Mouse (Mus musculus) midbrain, embryonic 12.5 days (tissue): ENCODE results near the gene Ccdc85c. TPM values are rescaled to one million over a fixed set of nuclear protein-coding genes. Genes with fewer than 3 reads are reported as not detected.

Source experiments
- ATAC-seq: fragments of 200-750 bp; cut with Nextera tagmentation; 2 replicates; pipeline ENCODE4 v1.8.0; 2017; ENCODE audit warnings: low read depth, moderate TSS enrichment, moderate library complexity; ENCODE audit not compliant: low FRiP score
- H3K27ac ChIP-seq: fragments of 300-500 bp; sonication (generic); replicated peaks from 2 replicates; pipeline ENCODE4 v1.5.1; 2016; ENCODE audit warnings: mild to moderate bottlenecking
- H3K27me3 ChIP-seq: fragments of 300-500 bp; sonication (generic); 2 replicates; pipeline ENCODE4 v1.6.1; 2016; ENCODE audit warnings: mild to moderate bottlenecking
- H3K36me3 ChIP-seq: fragments of 300-500 bp; sonication (generic); 2 replicates; pipeline ENCODE4 v1.6.1; 2016
- H3K4me1 ChIP-seq: fragments of 300-500 bp; sonication (generic); 2 replicates; pipeline ENCODE4 v1.6.1; 2016
- H3K4me2 ChIP-seq: fragments of 300-500 bp; sonication (generic); replicated peaks from 2 replicates; pipeline ENCODE4 v1.6.1; 2016; ENCODE audit warnings: mild to moderate bottlenecking, moderate library complexity
- H3K4me3 ChIP-seq: fragments of 300-500 bp; sonication (generic); 2 replicates; pipeline ENCODE4 v1.5.1; 2016; ENCODE audit warnings: mild to moderate bottlenecking
- H3K9ac ChIP-seq: fragments of 300-500 bp; sonication (generic); replicated peaks from 2 replicates; pipeline ENCODE4 v1.6.1; 2016; ENCODE audit warnings: mild to moderate bottlenecking, moderate library complexity
- H3K9me3 ChIP-seq: fragments of 300-500 bp; sonication (generic); 2 replicates; pipeline ENCODE4 v1.6.1; 2016; ENCODE audit warnings: mild to moderate bottlenecking
- WGBS: fragments of 180-500 bp; shearing (Covaris S2); methylation state at CpG from one replicate; pipeline ENCODE4 v1.1.7; 2016; 5-methylcytosine and 5-hydroxymethylcytosine counted together
- polyA plus RNA-seq: library from polyadenylated mRNA; unstranded; fragments of >200 nt; fragmentation: Nextera tagmentation; extraction: Ambion mirVana; gene quantifications from 2 replicates; pipeline ENCODE4 v1.2.1, GENCODE M21; 2016

Ccdc85c gene
- polyA plus RNA-seq, 1 experiment from 2014 or later = 17.0 TPM

GRCm38 (mm10) chr12:108292419-108292818, 17.2 kb upstream of the Ccdc85c start:
- peak overlapping the region; percentile 52; the same call in 1 of the 2 replicates for H3K27ac ChIP-seq
- H3K4me1 ChIP-seq = peaks cover 13% of the 10 kb centered on the region
- H3K27me3 ChIP-seq = no peaks in the 10 kb centered on the region
- no peaks in the 10 kb centered on the region for H3K9me3 ChIP-seq
- ATAC-seq = peak; percentile 80
- H3K36me3 ChIP-seq = no peaks in the 10 kb centered on the region
- peak overlapping the region; percentile 45 for H3K4me2 ChIP-seq
- no peak overlapping the region for H3K4me3 ChIP-seq
- no peak overlapping the region; the same call in 1 of the 2 replicates for H3K9ac ChIP-seq
- 8% methylated on average over 9 of the region's 9 CpGs for WGBS

DNA sequence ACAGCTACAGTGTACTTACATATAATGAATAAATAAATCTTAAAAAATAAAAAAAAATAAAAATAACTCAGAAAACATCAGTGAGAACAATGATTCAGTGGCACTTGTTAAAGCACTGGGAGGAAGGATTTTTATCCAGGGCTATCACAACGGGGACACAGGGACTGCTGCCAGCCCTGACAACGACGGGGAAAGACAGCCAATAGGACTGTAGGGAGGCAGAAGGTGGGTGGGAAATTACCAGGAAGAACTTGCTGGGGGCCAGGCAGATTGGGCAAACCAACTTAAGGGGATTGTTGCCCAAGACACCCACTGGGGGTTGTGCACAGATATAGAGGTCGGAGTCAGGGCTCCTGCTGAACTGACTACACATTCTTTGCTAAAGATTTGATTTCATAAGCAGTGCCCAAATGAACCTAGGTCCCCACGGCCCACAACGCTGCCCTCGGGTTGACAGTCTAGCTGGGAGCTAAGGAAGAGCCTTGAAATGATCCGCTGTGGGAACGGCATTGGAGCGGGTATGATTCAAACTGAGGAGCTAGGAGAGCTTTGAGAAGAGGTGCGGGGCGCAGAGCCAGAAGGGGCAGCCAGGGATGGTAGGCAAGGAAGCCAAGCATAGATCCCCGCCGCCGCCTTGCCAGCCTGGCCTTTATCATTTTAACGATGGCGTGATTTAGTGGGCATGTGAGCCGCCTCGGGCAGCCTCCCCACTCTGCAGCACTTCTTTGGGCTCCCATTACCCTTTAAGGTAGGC, 13.1 kb upstream of the Ccdc85c start:
- peaks cover 35% of the 10 kb centered on the region for H3K4me1 ChIP-seq
- 82% methylated on average over 19 of the region's 19 CpGs for WGBS

GRCm38 (mm10) chr12:108287011-108287410, 11.8 kb upstream of the Ccdc85c start:
- ATAC-seq = no peak
- 90% methylated on average over 8 of the region's 8 CpGs for WGBS
- H3K27ac ChIP-seq = no peak overlapping the region
- no peaks in the 10 kb centered on the region for H3K36me3 ChIP-seq
- H3K27me3 ChIP-seq = no peaks in the 10 kb centered on the region
- H3K9me3 ChIP-seq = 0 out of 2 replicates have a peak, but pooled peaks cover 2% of the 10 kb centered on the region
- peaks cover 25% of the 10 kb centered on the region for H3K4me1 ChIP-seq
- H3K4me2 ChIP-seq = no peak overlapping the region
- H3K4me3 ChIP-seq = no peak overlapping the region
- no peak overlapping the region for H3K9ac ChIP-seq

More for the DNA sequence above, 13.1 kb upstream of the Ccdc85c start:
- Histone ChIP-seq H3K4me2 (no peak overlapping the region), H3K9ac (no peak overlapping the region), H3K9me3 (0 out of 2 replicates have a peak, but pooled peaks cover 2% of the 10 kb centered on the region), H3K27ac (no peak overlapping the region), H3K27me3 (no peaks in the 10 kb centered on the region), H3K36me3 (no peaks in the 10 kb centered on the region), H3K4me3 (no peak overlapping the region)
- no peak for ATAC-seq

DNA sequence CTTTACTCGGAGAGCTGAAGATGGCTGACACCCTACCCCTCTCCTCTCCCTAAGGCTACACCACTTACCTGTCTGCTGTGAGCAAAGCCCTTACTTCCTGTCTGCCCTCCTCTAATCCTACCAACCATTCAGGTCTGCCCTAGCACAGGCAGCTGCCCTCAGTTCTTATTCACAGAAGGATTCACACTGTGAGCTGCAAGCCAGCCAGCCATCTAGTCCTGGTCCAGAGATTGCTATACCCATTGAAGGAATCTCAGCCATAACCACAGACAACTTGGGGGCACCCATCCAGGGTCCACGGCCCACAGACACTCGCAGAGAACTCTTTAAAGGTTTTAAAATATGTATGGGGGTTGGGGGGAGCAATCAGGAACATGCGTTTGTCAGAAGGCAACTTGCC, 11.2 kb upstream of the Ccdc85c start:
- ATAC-seq = no peak
- Histone ChIP-seq H3K4me3 (no peak overlapping the region), H3K9me3 (0 out of 2 replicates have a peak, but pooled peaks cover 2% of the 10 kb centered on the region), H3K9ac (no peak overlapping the region), H3K4me2 (peak overlapping the region; percentile 46; the same call in 1 of the 2 replicates), H3K36me3 (no peaks in the 10 kb centered on the region), H3K27ac (peak overlapping the region; percentile 88), H3K27me3 (no peaks in the 10 kb centered on the region), H3K4me1 (peaks cover 22% of the 10 kb centered on the region)
- 77% methylated on average over 4 of the region's 4 CpGs for WGBS

GRCm38 (mm10) chr12:108285225-108286011, 10.2 kb upstream of the Ccdc85c start:
- H3K4me1 ChIP-seq = peaks cover 22% of the 10 kb centered on the region
- peak; percentile 79 for ATAC-seq
- WGBS = 28% methylated on average over 11 of the region's 11 CpGs
- peak overlapping the region; percentile 37; the same call in 1 of the 2 replicates for H3K9ac ChIP-seq
- H3K36me3 ChIP-seq = no peaks in the 10 kb centered on the region
- H3K27ac ChIP-seq = peak overlapping the region; percentile 88
- H3K4me3 ChIP-seq = peak overlapping the region; percentile 12; the same call in 1 of the 2 replicates
- H3K27me3 ChIP-seq = no peaks in the 10 kb centered on the region
- 0 out of 2 replicates have a peak, but pooled peaks cover 2% of the 10 kb centered on the region for H3K9me3 ChIP-seq
- peak overlapping the region; percentile 46 for H3K4me2 ChIP-seq

GRCm38 (mm10) chr12:108284455-108285224, 9.4 kb upstream of the Ccdc85c start:
- 26% methylated on average over 14 of the region's 14 CpGs for WGBS
- peaks cover 22% of the 10 kb centered on the region for H3K4me1 ChIP-seq
- H3K9me3 ChIP-seq = 0 out of 2 replicates have a peak, but pooled peaks cover 2% of the 10 kb centered on the region
- peak overlapping the region; percentile 88 for H3K27ac ChIP-seq
- no peaks in the 10 kb centered on the region for H3K27me3 ChIP-seq
- ATAC-seq = peak; percentile 68
- H3K4me3 ChIP-seq = no peak overlapping the region
- no peak overlapping the region for H3K9ac ChIP-seq
- no peaks in the 10 kb centered on the region for H3K36me3 ChIP-seq
- H3K4me2 ChIP-seq = peak overlapping the region; percentile 46

- Histone ChIP-seq H3K36me3 (no peaks in the 10 kb centered on the region), H3K27ac (peak overlapping the region; percentile 95), H3K4me3 (0 out of 2 replicates have a peak overlapping the region, but pooled peaks have one; percentile 86), H3K27me3 (peaks cover 5% of the 10 kb centered on the region; the same call in 1 of the 2 replicates), H3K4me2 (peak overlapping the region; percentile 99), H3K4me1 (peaks cover 43% of the 10 kb centered on the region), H3K9me3 (no peaks in the 10 kb centered on the region), H3K9ac (peak overlapping the region; percentile 84; the same call in 1 of the 2 replicates)
- 31% methylated on average over 15 of the region's 15 CpGs for WGBS
- no peak for ATAC-seq
These were observed 3.1 kb upstream of the Ccdc85c start for GRCm38 (mm10) chr12:108278221-108278918.

GRCm38 (mm10) chr12:108277341-108277841, 2.2 kb upstream of the Ccdc85c start:
- WGBS = 0% methylated on average over 12 of the region's 12 CpGs

GRCm38 (mm10) chr12:108275920-108276822, 946 bp upstream of the Ccdc85c start:
- Histone ChIP-seq H3K27ac (peak overlapping the region; percentile 95), H3K4me1 (peaks cover 65% of the 10 kb centered on the region), H3K36me3 (no peaks in the 10 kb centered on the region), H3K9ac (peak overlapping the region; percentile 84), H3K27me3 (peaks cover 5% of the 10 kb centered on the region; the same call in 1 of the 2 replicates), H3K4me2 (peak overlapping the region; percentile 99), H3K4me3 (peak overlapping the region; percentile 86), H3K9me3 (no peaks in the 10 kb centered on the region)
- 0 out of 2 replicates have a peak, but pooled peaks have one; percentile 0 for ATAC-seq
- under 1% methylated on average over 44 of the region's 47 CpGs for WGBS

More at GRCm38 (mm10) chr12:108277341-108277841, 2.2 kb upstream of the Ccdc85c start:
- peak overlapping the region; percentile 99 for H3K4me2 ChIP-seq
- no peaks in the 10 kb centered on the region for H3K9me3 ChIP-seq
- H3K4me3 ChIP-seq = peak overlapping the region; percentile 86
- H3K36me3 ChIP-seq = no peaks in the 10 kb centered on the region
- peak overlapping the region; percentile 84 for H3K9ac ChIP-seq
- peak overlapping the region; percentile 95 for H3K27ac ChIP-seq
- no peak for ATAC-seq
- H3K4me1 ChIP-seq = peaks cover 53% of the 10 kb centered on the region
- peaks cover 5% of the 10 kb centered on the region; the same call in 1 of the 2 replicates for H3K27me3 ChIP-seq

DNA sequence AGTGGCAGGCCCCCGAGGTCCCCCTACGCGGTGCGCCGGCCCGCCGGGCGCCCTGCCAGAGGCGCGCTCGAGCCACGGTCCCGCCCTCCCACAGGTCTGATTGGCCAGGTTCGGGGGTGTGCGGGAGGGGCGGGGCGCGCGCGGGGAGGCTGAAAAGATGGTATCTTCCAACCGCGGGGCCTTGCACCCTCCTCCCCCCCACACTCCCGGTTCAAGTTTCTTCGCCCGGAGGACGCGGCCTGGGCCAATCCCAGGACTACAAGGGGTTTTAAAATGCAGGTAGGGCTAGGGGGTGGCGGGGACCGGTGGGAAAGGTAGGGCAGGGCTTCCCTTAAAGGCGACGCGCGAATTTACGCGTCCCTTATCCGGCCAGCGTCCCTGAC, 274 bp upstream of the Ccdc85c start:
- no peaks in the 10 kb centered on the region for H3K9me3 ChIP-seq
- no peaks in the 10 kb centered on the region for H3K36me3 ChIP-seq
- ATAC-seq = peak; percentile 91
- WGBS = under 1% methylated on average over 36 of the region's 37 CpGs
- H3K27ac ChIP-seq = peak overlapping the region; percentile 95
- H3K4me3 ChIP-seq = peak overlapping the region; percentile 86
- H3K27me3 ChIP-seq = peaks cover 5% of the 10 kb centered on the region; the same call in 1 of the 2 replicates
- H3K4me2 ChIP-seq = peak overlapping the region; percentile 99
- peak overlapping the region; percentile 84 for H3K9ac ChIP-seq
- peaks cover 72% of the 10 kb centered on the region for H3K4me1 ChIP-seq
